9 mouse cellular contexts compared by ENCODE assay signal in genomic region chr19:25672101-25672950, GRCm38 (mm10). TPM values are rescaled to one million over a fixed set of nuclear protein-coding genes. Genes with fewer than 3 reads are reported as not detected.
DNase-seq lines count a peak whose midpoint lies in the region; ATAC-seq and TF ChIP-seq lines count a peak whose summit lies in the region.
"Had no signal": no experiment of that assay in that cellular context is flagged by ENCODE, and none has a peak within 500 bp of the region (broad histone marks: within the 10 kb centered on the region; RNA-seq: fewer than 3 reads in every experiment).

Gene Dmrt2, plus strand, starts transcription at chr19:25672411.

- TF ChIP-seq CTCF in liver, embryonic 14.5 days (IDR thresholded peaks at IDR 0.05; ENCODE audit: low read depth), result no peak

- H3K4me2 ChIP-seq in embryonic facial prominence, embryonic 14.5 days (ENCODE audit: low read depth, low read length), result peak within 1 kb of the TSS; percentile 59
- peak within 1 kb of the TSS; percentile 94 for H3K4me2 ChIP-seq in heart, embryonic 12.5 days
- H3K4me2 ChIP-seq in kidney, embryonic 14.5 days (replicated peaks; ENCODE audit: low read depth, low read length), result peak within 1 kb of the TSS; percentile 59
- H3K4me2 ChIP-seq in liver, embryonic 14.5 days (ENCODE audit: low read depth), result peak within 1 kb of the TSS; percentile 53
- peak within 1 kb of the TSS; percentile 71 for H3K4me2 ChIP-seq in neural tube, embryonic 11.5 days (ENCODE audit: low read depth)

- no peaks in the 10 kb centered on the region; the same call in 1 of the 2 replicates for H3K4me1 ChIP-seq in embryonic facial prominence, embryonic 14.5 days (ENCODE audit: control insufficient read depth, insufficient read depth, low read length)
- H3K4me1 ChIP-seq in heart, embryonic 12.5 days (replicated peaks), result peaks cover 20% of the 10 kb centered on the region
- H3K4me1 ChIP-seq in kidney, embryonic 14.5 days (ENCODE audit: control insufficient read depth, insufficient read depth, low read length), result 0 out of 2 replicates have a peak, but pooled peaks cover 4% of the 10 kb centered on the region
- 0 out of 4 replicates have a peak, but pooled peaks cover 0 to 4% of the 10 kb centered on the region in 2 experiments for H3K4me1 ChIP-seq in liver, embryonic 14.5 days (replicated peaks; ENCODE audit: control insufficient read depth in 2 of 2, insufficient read depth in 2 of 2, low read length in 1 of 2)
- H3K4me1 ChIP-seq in neural tube, embryonic 11.5 days (ENCODE audit: control insufficient read depth, insufficient read depth, low read length), result 0 out of 2 replicates have a peak, but pooled peaks cover 8% of the 10 kb centered on the region

- no peak for TF ChIP-seq EP300 in liver, embryonic 14.5 days (IDR thresholded peaks at IDR 0.05; ENCODE audit: low read depth)

- H3K27me3 ChIP-seq in embryonic facial prominence, embryonic 14.5 days (replicated peaks; ENCODE audit: control insufficient read depth, insufficient read depth, low read length), result peaks cover 98% of the 10 kb centered on the region
- H3K27me3 ChIP-seq in heart, embryonic 12.5 days (replicated peaks), result peaks cover 81% of the 10 kb centered on the region
- H3K27me3 ChIP-seq in kidney, embryonic 14.5 days (ENCODE audit: control insufficient read depth, insufficient read depth, low read length), result peaks cover 96% of the 10 kb centered on the region
- H3K27me3 ChIP-seq in liver, embryonic 14.5 days (ENCODE audit: control insufficient read depth, insufficient read depth, low read length), result peaks cover 92% of the 10 kb centered on the region
- H3K27me3 ChIP-seq in neural tube, embryonic 11.5 days (ENCODE audit: control insufficient read depth, insufficient read depth, low read length), result peaks cover 96% of the 10 kb centered on the region

- peak; percentile 99 for ATAC-seq in embryonic facial prominence, embryonic 14.5 days (ENCODE audit: low read depth)
- ATAC-seq in heart, embryonic 12.5 days (ENCODE audit: insufficient number of reproducible peaks, low FRiP score), result peak; percentile 93
- peak; percentile 98 for ATAC-seq in kidney, embryonic 14.5 days (ENCODE audit: low FRiP score, low TSS enrichment)
- ATAC-seq in liver, embryonic 14.5 days (ENCODE audit: insufficient read depth), result peak; percentile 79
- ATAC-seq in neural tube, embryonic 11.5 days (ENCODE audit: insufficient read depth, low FRiP score, low TSS enrichment), result peak; percentile 100
- ATAC-seq: Patski had no signal

- DNase-seq in urinary bladder, adult 18-20 months (ENCODE audit: low spot score in 2 of 2), result peak; percentile 39 to 42
- no peak for DNase-seq in urinary bladder, postnatal 10 days (ENCODE audit: low spot score)
- peak; percentile 95 for DNase-seq in embryonic facial prominence, embryonic 14.5 days (ENCODE audit: low spot score)
- DNase-seq in liver, embryonic 14.5 days (ENCODE audit: low read depth in 3 of 3, low spot score in 3 of 3), result peak; percentile 22 to 36 (median 24)
- peak; percentile 91 for DNase-seq in neural tube, embryonic 11.5 days (ENCODE audit: low spot score)
- DNase-seq in thymus, adult 18-20 months, result peak; percentile 9 to 13

- H3K9ac ChIP-seq in embryonic facial prominence, embryonic 14.5 days (ENCODE audit: low read depth, low read length), result peak within 1 kb of the TSS; percentile 59
- no peak within 1 kb of the TSS; the same call in 1 of the 2 replicates for H3K9ac ChIP-seq in heart, embryonic 12.5 days
- H3K9ac ChIP-seq in kidney, embryonic 14.5 days (ENCODE audit: low read depth, low read length), result 0 out of 2 replicates have a peak within 1 kb of the TSS, but pooled peaks have one; percentile 31
- no peak within 1 kb of the TSS for H3K9ac ChIP-seq in liver, embryonic 14.5 days (replicated peaks)
- peak within 1 kb of the TSS; percentile 46 for H3K9ac ChIP-seq in neural tube, embryonic 11.5 days (ENCODE audit: low read length)

- H3K27ac ChIP-seq in embryonic facial prominence, embryonic 14.5 days (replicated peaks; ENCODE audit: low read depth, low read length), result no peak within 1 kb of the TSS
- no peak within 1 kb of the TSS for H3K27ac ChIP-seq in heart, embryonic 12.5 days (ENCODE audit: poor library complexity, severe bottlenecking)
- no peak within 1 kb of the TSS for H3K27ac ChIP-seq in kidney, embryonic 14.5 days (ENCODE audit: low read depth, low read length)
- H3K27ac ChIP-seq in liver, embryonic 14.5 days, result no peak within 1 kb of the TSS
- H3K27ac ChIP-seq in neural tube, embryonic 11.5 days (ENCODE audit: low read depth, low read length), result no peak within 1 kb of the TSS

- under 1% methylated on average over 36 of the region's 44 CpGs for WGBS in embryonic facial prominence, embryonic 14.5 days
- under 1% methylated on average over 44 of the region's 44 CpGs for WGBS in heart, embryonic 12.5 days
- WGBS in kidney, embryonic 14.5 days, result under 1% methylated on average over 44 of the region's 44 CpGs
- under 1% methylated on average over 44 of the region's 44 CpGs for WGBS in liver, embryonic 14.5 days (ENCODE audit: insufficient replicate concordance)
- under 1% methylated on average over 44 of the region's 44 CpGs for WGBS in neural tube, embryonic 11.5 days

- H3K36me3 ChIP-seq in embryonic facial prominence, embryonic 14.5 days (ENCODE audit: control insufficient read depth, insufficient read depth, low read length), result no peaks in the 10 kb centered on the region
- no peaks in the 10 kb centered on the region for H3K36me3 ChIP-seq in heart, embryonic 12.5 days
- H3K36me3 ChIP-seq in kidney, embryonic 14.5 days (ENCODE audit: control insufficient read depth, insufficient read depth, low read length), result no peaks in the 10 kb centered on the region
- H3K36me3 ChIP-seq in liver, embryonic 14.5 days (replicated peaks; ENCODE audit: control insufficient read depth, insufficient read depth, low read depth), result no peaks in the 10 kb centered on the region
- H3K36me3 ChIP-seq in neural tube, embryonic 11.5 days (ENCODE audit: control insufficient read depth, insufficient read depth, low read length), result no peaks in the 10 kb centered on the region

- H3K9me3 ChIP-seq in embryonic facial prominence, embryonic 14.5 days (ENCODE audit: control insufficient read depth, low read length), result no peaks in the 10 kb centered on the region
- no peaks in the 10 kb centered on the region for H3K9me3 ChIP-seq in heart, embryonic 12.5 days (replicated peaks)
- H3K9me3 ChIP-seq in kidney, embryonic 14.5 days (ENCODE audit: control insufficient read depth, low read length), result no peaks in the 10 kb centered on the region
- no peaks in the 10 kb centered on the region for H3K9me3 ChIP-seq in liver, embryonic 14.5 days (ENCODE audit: control insufficient read depth, low read length)
- H3K9me3 ChIP-seq in neural tube, embryonic 11.5 days (ENCODE audit: control insufficient read depth, low read length), result no peaks in the 10 kb centered on the region

- peak within 1 kb of the TSS; percentile 40 for H3K4me3 ChIP-seq in embryonic facial prominence, embryonic 14.5 days (ENCODE audit: low read depth, low read length)
- peak within 1 kb of the TSS; percentile 58 for H3K4me3 ChIP-seq in heart, embryonic 12.5 days
- H3K4me3 ChIP-seq in kidney, embryonic 14.5 days (ENCODE audit: low read length), result peak within 1 kb of the TSS; percentile 40
- H3K4me3 ChIP-seq in liver, embryonic 14.5 days (ENCODE audit: insufficient read depth in 1 of 2, low read depth in 2 of 2, low read length in 2 of 2), result peak within 1 kb of the TSS; percentile 45 to 50
- peak within 1 kb of the TSS; percentile 40 for H3K4me3 ChIP-seq in neural tube, embryonic 11.5 days (ENCODE audit: low read depth, low read length)

RNA-seq across cellular contexts. Expression of gene Dmrt2, which starts in this region (rescaled TPM):
- 7.8 and 9.0 TPM in 2 replicates for polyA plus RNA-seq in embryonic facial prominence, embryonic 14.5 days (2014; fragmentation: Nextera tagmentation; extraction: Ambion mirVana)
- polyA plus RNA-seq in heart, embryonic 12.5 days (2016; fragmentation: Nextera tagmentation; extraction: Ambion mirVana), result 0.46 and 0.83 TPM in 2 replicates
- 0.66 and 1.2 TPM in 2 replicates for polyA plus RNA-seq in kidney, embryonic 14.5 days (2014; fragmentation: Nextera tagmentation; extraction: Ambion mirVana)
- 0.18 and 0.35 TPM in 2 replicates for polyA plus RNA-seq in liver, embryonic 14.5 days (2012; rRNA removed)
- polyA plus RNA-seq in liver, embryonic 14.5 days (2014; fragmentation: Nextera tagmentation; extraction: Ambion mirVana), result 0.27 and 0.57 TPM in 2 replicates
- polyA plus RNA-seq in neural tube, embryonic 11.5 days (2014; fragmentation: Nextera tagmentation; extraction: Ambion mirVana), result 15.4 and 19.7 TPM in 2 replicates
- polyA plus RNA-seq: Patski had no signal

Comparison
In these comparisons a context has a peak if more than half of its experiments do, and no peak if none do; other contexts are left out.
1. Peak in ATAC-seq, H3K4me3 ChIP-seq and H3K4me2 ChIP-seq in heart, embryonic 12.5 days; RNA of the gene not detected or under 1 TPM.
2. Peak in DNase-seq, ATAC-seq, H3K4me3 ChIP-seq and H3K4me2 ChIP-seq in liver, embryonic 14.5 days; RNA of the gene not detected or under 1 TPM.
3. H3K9ac ChIP-seq: peak in embryonic facial prominence, embryonic 14.5 days (single experiment), kidney, embryonic 14.5 days (single experiment) and neural tube, embryonic 11.5 days (single experiment); none in heart, embryonic 12.5 days (single experiment) and liver, embryonic 14.5 days (single experiment).
4. Peak in every context shown above with its lines, with median percentiles within 50 percentile points of each other: ATAC-seq, H3K4me2 ChIP-seq and H3K4me3 ChIP-seq.